Mouse (Mus musculus): ENCODE results near the gene Gpr62.
A peak's percentile ranks its signal among the peaks of the same experiment; 100 is the strongest.
"Not testable (repeated sequence)": the region's sequence is repeated elsewhere in the genome, so short reads cannot be mapped to it uniquely, and the experiment has no call there.

The Gpr62 gene

GRCm38 (mm10) chr9:106465571-106466200 is at the start of gene Gpr62:
Gene Gpr62 (minus strand): TSS chr9:106465938.
- DNase-seq (ENCODE audit: low spot score): no peak

- DNase-seq (ENCODE audit: low spot score): no peak
Measured at GRCm38 (mm10) chr9:106514273-106514672, 48.5 kb upstream of the Gpr62 start, which contains the start of gene Iqcf5. Gene Iqcf5 (plus strand): TSS chr9:106514573.

GRCm38 (mm10) chr9:106513566-106513965 is 47.8 kb upstream of the Gpr62 start:
- DNase-seq (ENCODE audit: low spot score): no peak

- no peak for DNase-seq (ENCODE audit: low spot score)
Measured at GRCm38 (mm10) chr9:106512729-106513450, 47.2 kb upstream of the Gpr62 start.

GRCm38 (mm10) chr9:106509356-106509755 is 43.6 kb upstream of the Gpr62 start:
- no peak for DNase-seq (ENCODE audit: low spot score)

GRCm38 (mm10) chr9:106504246-106504645 is 38.5 kb upstream of the Gpr62 start:
- DNase-seq (ENCODE audit: low spot score): no peak

- DNase-seq (ENCODE audit: low spot score): no peak
Measured at GRCm38 (mm10) chr9:106501846-106502245, 36.1 kb upstream of the Gpr62 start.

- no peak for DNase-seq (ENCODE audit: low spot score)
Measured at GRCm38 (mm10) chr9:106499667-106500066, 33.9 kb upstream of the Gpr62 start, which contains the start of gene Iqcf1. Gene Iqcf1 (plus strand): TSS chr9:106499967.

- not testable (repeated sequence) for DNase-seq (ENCODE audit: low spot score)
Measured at GRCm38 (mm10) chr9:106487602-106488001, 21.9 kb upstream of the Gpr62 start.

GRCm38 (mm10) chr9:106485076-106485475 is 19.3 kb upstream of the Gpr62 start:
- DNase-seq (ENCODE audit: low spot score): no peak

- DNase-seq (ENCODE audit: low spot score): no peak
Measured at GRCm38 (mm10) chr9:106483606-106484005, 17.9 kb upstream of the Gpr62 start.

- no peak for DNase-seq (ENCODE audit: low spot score)
Measured at GRCm38 (mm10) chr9:106483136-106483535, 17.4 kb upstream of the Gpr62 start.

- no peak for DNase-seq (ENCODE audit: low spot score)
Measured at GRCm38 (mm10) chr9:106482578-106483115, 16.9 kb upstream of the Gpr62 start.

GRCm38 (mm10) chr9:106481676-106482075 is 15.9 kb upstream of the Gpr62 start:
- DNase-seq (ENCODE audit: low spot score): no peak

- DNase-seq (ENCODE audit: low spot score): peak; percentile 4
Measured at GRCm38 (mm10) chr9:106481075-106481474, 15.3 kb upstream of the Gpr62 start.

GRCm38 (mm10) chr9:106480541-106480940 is 14.8 kb upstream of the Gpr62 start:
- peak; percentile 7 for DNase-seq (ENCODE audit: low spot score)

- peak; percentile 5 for DNase-seq (ENCODE audit: low spot score)
Measured at GRCm38 (mm10) chr9:106478101-106478500, 12.4 kb upstream of the Gpr62 start.

- DNase-seq (ENCODE audit: low spot score): no peak
Measured at GRCm38 (mm10) chr9:106477649-106478048, 11.9 kb upstream of the Gpr62 start.

- DNase-seq (ENCODE audit: low spot score): peak; percentile 94
Measured at GRCm38 (mm10) chr9:106476924-106477484, 11.3 kb upstream of the Gpr62 start, which contains the start of gene Parp3. Gene Parp3 (minus strand): TSS chr9:106476949.

- DNase-seq (ENCODE audit: low spot score): peak; percentile 16
Measured at GRCm38 (mm10) chr9:106476002-106476923, 10.5 kb upstream of the Gpr62 start.

GRCm38 (mm10) chr9:106475663-106476001 is 9.9 kb upstream of the Gpr62 start, which contains the start of gene Rrp9:
Gene Rrp9 (plus strand): TSS chr9:106475963.
- DNase-seq (ENCODE audit: low spot score): peak; percentile 7

- peak; percentile 13 for DNase-seq (ENCODE audit: low spot score)
Measured at GRCm38 (mm10) chr9:106475046-106475445, 9.3 kb upstream of the Gpr62 start.
